Mouse (Mus musculus) CH12.LX (cell line): ENCODE data around the gene Marc2. TPM values are rescaled to one million over a fixed set of nuclear protein-coding genes. Genes with fewer than 3 reads are reported as not detected.
A peak's percentile ranks its signal among the peaks of the same experiment; 100 is the strongest.

ENCODE experiments used
- DNase-seq: peaks from one replicate; pipeline ENCODE4 v3.0.0-alpha.2; 2013; ENCODE audit errors: extremely low read depth
- H3K27ac ChIP-seq: 2 replicates; pipeline ENCODE4 v1.5.1; 2012; ENCODE audit warnings: low read depth, mild to moderate bottlenecking, control low read depth, moderate library complexity; ENCODE audit not compliant: insufficient read depth
- H3K27me3 ChIP-seq: replicated peaks from 2 replicates; pipeline ENCODE3; 2012; ENCODE audit warnings: inconsistent platforms
- H3K36me3 ChIP-seq, 2 experiments: replicated peaks in 1 of 2; 2 replicates each; pipeline versions ENCODE3 to v1.6.1; 2012; ENCODE audit warnings: inconsistent platforms in 1 of 2, low read length in 1 of 2, mild to moderate bottlenecking in 1 of 2, mixed read lengths in 1 of 2, moderate library complexity in 1 of 2; ENCODE audit not compliant: control insufficient read depth in 1 of 2, insufficient read depth in 1 of 2
- H3K4me1 ChIP-seq, 2 experiments: 2 replicates each; pipeline ENCODE4 v1.6.1; 2012; ENCODE audit warnings: inconsistent platforms in 1 of 2, moderate library complexity in 1 of 2; ENCODE audit not compliant: insufficient read depth in 2 of 2, control insufficient read depth in 1 of 2
- H3K4me2 ChIP-seq: 2 replicates; pipeline ENCODE4 v1.6.1; 2012; ENCODE audit warnings: low read depth, mild to moderate bottlenecking, control low read depth; ENCODE audit not compliant: poor library complexity, insufficient read depth, severe bottlenecking
- H3K4me3 ChIP-seq, 3 experiments: fragments of 150-350 bp in 1 of 3; sonication (generic) in 1 of 3; replicated peaks in 1 of 3; 2 replicates each; pipeline versions ENCODE3 to v1.5.1; 2011 to 2012; ENCODE audit warnings: low read depth in 2 of 3, low read length in 2 of 3, mild to moderate bottlenecking in 2 of 3, moderate library complexity in 2 of 3, control low read depth in 1 of 3, improper control_type of control experiment in 1 of 3, inconsistent platforms in 1 of 3, mixed read lengths in 1 of 3; ENCODE audit not compliant: poor library complexity in 1 of 3
- H3K79me2 ChIP-seq: replicated peaks from 2 replicates; pipeline ENCODE4 v1.6.1; 2012; ENCODE audit warnings: mild to moderate bottlenecking, moderate library complexity; ENCODE audit not compliant: control insufficient read depth, poor library complexity, insufficient read depth, severe bottlenecking; ENCODE audit errors: extremely low read depth
- H3K9ac ChIP-seq: 2 replicates; pipeline ENCODE4 v1.6.1; 2012; ENCODE audit warnings: low read depth, mild to moderate bottlenecking, control low read depth, moderate library complexity; ENCODE audit not compliant: insufficient read depth
- H3K9me3 ChIP-seq: replicated peaks from 2 replicates; pipeline ENCODE3; 2012; ENCODE audit warnings: low read length, inconsistent platforms, mixed read lengths
- BHLHE40 ChIP-seq: IDR thresholded peaks from 2 replicates; pipeline ENCODE4 v1.6.1; 2011; ENCODE audit warnings: mild to moderate bottlenecking, low read depth, low read length, improper control_type of control experiment
- CHD2 ChIP-seq: IDR thresholded peaks from 2 replicates; pipeline ENCODE4 v1.6.1; 2011; ENCODE audit warnings: low read length, improper control_type of control experiment
- CTCF ChIP-seq, 2 experiments: IDR thresholded peaks in 1 of 2; conservative IDR thresholded peaks in 1 of 2; 2 replicates each; pipeline ENCODE4 v1.5.1; 2011 to 2012; ENCODE audit warnings: low read depth in 2 of 2, low read length in 2 of 2, improper control_type of control experiment in 1 of 2, inconsistent platforms in 1 of 2, mild to moderate bottlenecking in 1 of 2, moderate library complexity in 1 of 2
- ELF1 ChIP-seq: IDR thresholded peaks from 2 replicates; pipeline ENCODE4 v1.6.1; 2014; ENCODE audit warnings: low read depth, mild to moderate bottlenecking, inconsistent platforms, low read length, improper control_type of control experiment
- ETS1 ChIP-seq: conservative IDR thresholded peaks from 2 replicates; pipeline ENCODE4 v1.6.1; 2012; ENCODE audit warnings: low read depth, mild to moderate bottlenecking, inconsistent platforms, low read length, improper control_type of control experiment, moderate library complexity
- GABPA ChIP-seq: IDR thresholded peaks from 2 replicates; pipeline ENCODE4 v1.6.1; 2012; ENCODE audit warnings: low read depth, low read length, improper control_type of control experiment, inconsistent platforms; ENCODE audit not compliant: insufficient replicate concordance
- MAFK ChIP-seq: IDR thresholded peaks from 2 replicates; pipeline ENCODE4 v1.6.1; 2011; ENCODE audit warnings: low read length, improper control_type of control experiment; ENCODE audit not compliant: insufficient replicate concordance
- MAX ChIP-seq: IDR thresholded peaks from 2 replicates; pipeline ENCODE4 v1.6.1; 2011; ENCODE audit warnings: low read length, improper control_type of control experiment
- MYC ChIP-seq: IDR thresholded peaks from 2 replicates; pipeline ENCODE4 v1.6.1; 2011; ENCODE audit warnings: low read depth, mild to moderate bottlenecking, improper control_type of control experiment, low read length
- NELFE ChIP-seq: IDR thresholded peaks from 2 replicates; pipeline ENCODE4 v1.6.1; 2011; ENCODE audit warnings: low read depth, low read length, improper control_type of control experiment
- NRF1 ChIP-seq: IDR thresholded peaks from 2 replicates; pipeline ENCODE4 v1.6.1; 2014; ENCODE audit warnings: low read depth, mild to moderate bottlenecking, inconsistent platforms, low read length, improper control_type of control experiment, moderate library complexity
- PAX5 ChIP-seq: IDR thresholded peaks from 2 replicates; pipeline ENCODE4 v1.6.1; 2012; ENCODE audit warnings: low read length, inconsistent platforms, mixed read lengths
- RAD21 ChIP-seq: IDR thresholded peaks from 2 replicates; pipeline ENCODE4 v1.6.1; 2011; ENCODE audit warnings: low read depth, mild to moderate bottlenecking, low read length, improper control_type of control experiment, moderate library complexity
- TCF12 ChIP-seq: IDR thresholded peaks from 2 replicates; pipeline ENCODE4 v1.6.1; 2014; ENCODE audit warnings: low read depth, mild to moderate bottlenecking, inconsistent platforms, low read length, improper control_type of control experiment
- USF2 ChIP-seq: conservative IDR thresholded peaks from 2 replicates; pipeline ENCODE4 v1.6.1; 2011; ENCODE audit warnings: low read depth, low read length, improper control_type of control experiment
- dilution Hi-C: fragments of 300-500 bp; cut with MboI; formaldehyde crosslinking; loops from 2 replicates; pipeline ENCODE4 v1.14.3; 2020; ENCODE audit warnings: low sequenced_read_pairs; ENCODE audit not compliant: extremely low pct_unique_long_range_greater_than_20kb, extremely low pct_ligation_motif_present
- in situ Hi-C: fragments of 300-500 bp; cut with MboI; formaldehyde crosslinking; loops from 3 replicates; pipeline ENCODE4 v1.14.3; 2019; ENCODE audit warnings: low sequenced_read_pairs, low pct_ligation_motif_present, low pct_unique_long_range_greater_than_20kb, mixed read lengths
- polyA plus RNA-seq: library from polyadenylated mRNA; unstranded; fragments of >175 nt; gene quantifications from 2 replicates; pipeline ENCODE4 v1.2.1, GENCODE M21; 2012; ENCODE audit warnings: low read depth; ENCODE audit not compliant: insufficient read length
- total RNA-seq, 2 experiments: library from RNA; depleted of rRNA; stranded (reverse); fragments of 300-350 nt in 1 of 2; fragments of >200 nt in 1 of 2; gene quantifications; 2 replicates each; pipeline ENCODE4 v1.2.3; 2012 to 2014

Marc2 gene
- total and polyA plus RNA-seq, 3 experiments = 55.0 to 129 (median 63.5) TPM

DNA sequence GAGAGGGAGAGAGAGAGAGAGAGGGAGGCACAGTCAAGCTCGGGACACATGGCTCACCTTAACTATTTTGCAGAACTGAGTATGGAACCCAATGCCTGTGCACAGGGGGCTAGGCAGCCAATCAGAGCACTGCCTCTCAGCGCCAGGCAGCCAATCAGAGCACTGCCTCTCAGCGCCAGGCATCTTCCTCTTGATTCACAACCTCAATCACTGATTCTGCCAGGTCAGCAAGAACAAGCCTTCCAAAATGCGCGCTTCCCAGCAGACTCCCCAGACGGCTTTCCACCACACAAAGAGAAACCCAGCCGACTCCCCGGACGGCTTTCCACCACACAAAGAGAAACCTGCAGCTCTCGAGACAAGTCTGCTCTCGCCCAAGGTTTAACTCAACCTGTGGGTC is 23.6 kb downstream of the Marc2 start:
- H3K9ac ChIP-seq = no peak overlapping the region
- H3K27me3 ChIP-seq = no peaks in the 10 kb centered on the region
- no peaks in the 10 kb centered on the region for H3K79me2 ChIP-seq
- no peaks in the 10 kb centered on the region for H3K9me3 ChIP-seq
- H3K27ac ChIP-seq = no peak overlapping the region
- peaks cover 6 to 15% of the 10 kb centered on the region in 2 experiments for H3K4me1 ChIP-seq
- in situ Hi-C loops = no loop called here
- dilution Hi-C loops = no loop called here
- peaks cover 21 to 61% of the 10 kb centered on the region in 2 experiments for H3K36me3 ChIP-seq
- peak; percentile 78 for TF ChIP-seq MAFK
- TF ChIP-seq NRF1 = no peak
- no peak overlapping the region for H3K4me3 ChIP-seq
- no peak for DNase-seq
- H3K4me2 ChIP-seq = no peak overlapping the region

DNA sequence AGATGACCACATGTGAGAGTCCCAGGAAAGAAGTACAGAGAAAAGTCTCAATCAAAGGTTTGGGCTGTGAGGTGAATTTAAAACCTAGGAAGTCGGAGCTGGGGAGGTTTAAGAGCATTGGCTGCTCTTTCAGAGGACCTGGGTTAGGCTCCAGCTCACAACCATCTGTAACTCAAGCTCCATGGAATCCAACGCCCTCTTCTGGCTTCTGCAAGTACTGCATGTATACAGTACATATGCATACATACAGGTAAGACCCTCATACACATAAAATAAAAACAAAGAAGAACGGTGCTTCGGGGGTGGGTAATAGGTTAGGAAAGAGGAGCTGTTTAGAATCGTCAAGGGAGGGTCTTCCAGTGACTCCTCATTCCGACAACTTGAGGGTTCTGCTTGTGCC is 28.5 kb downstream of the Marc2 start:
- TF ChIP-seq USF2 (no peak), PAX5 (no peak), BHLHE40 (no peak), MAX (no peak), TCF12 (no peak), RAD21 (no peak), CTCF (conservative IDR thresholded peaks at IDR 0.05 in 1 of 2, IDR thresholded peaks at IDR 0.05 in 1 of 2; ENCODE audit: low read depth in 2 of 2, low read length in 2 of 2) (peak; percentile 22 to 44; a peak in 3 of 4 replicates), NRF1 (no peak)
- Histone ChIP-seq H3K4me2 (no peak overlapping the region), H3K79me2 (no peaks in the 10 kb centered on the region), H3K27ac (no peak overlapping the region), H3K27me3 (no peaks in the 10 kb centered on the region), H3K4me1 (peaks cover 0 to 7% of the 10 kb centered on the region in 2 experiments; a peak in 1 of 4 replicates), H3K9me3 (no peaks in the 10 kb centered on the region), H3K36me3 (peaks cover 28 to 74% of the 10 kb centered on the region in 2 experiments), H3K9ac (no peak overlapping the region), H3K4me3 (no peak overlapping the region)
- in situ Hi-C loops (no loop called here), dilution Hi-C loops (no loop called here)
- DNase-seq = no peak

GRCm38 (mm10) chr1:184811716-184812250 is 34.5 kb downstream of the Marc2 start:
- H3K27me3 ChIP-seq = no peaks in the 10 kb centered on the region
- no peak overlapping the region for H3K4me2 ChIP-seq
- H3K4me3 ChIP-seq = no peak overlapping the region
- H3K9ac ChIP-seq = no peak overlapping the region
- no peaks in the 10 kb centered on the region for H3K9me3 ChIP-seq
- no peak overlapping the region for H3K27ac ChIP-seq
- dilution Hi-C loops = no loop called here
- no peaks in the 10 kb centered on the region for H3K79me2 ChIP-seq
- TF ChIP-seq ETS1 (no peak), NRF1 (no peak), NELFE (no peak), GABPA (no peak), MYC (no peak), CHD2 (no peak), ELF1 (no peak)
- H3K36me3 ChIP-seq = peaks cover 2 to 30% of the 10 kb centered on the region in 2 experiments
- DNase-seq = no peak
- peaks cover 0 to 6% of the 10 kb centered on the region in 2 experiments; a peak in 2 of 4 replicates for H3K4me1 ChIP-seq
- in situ Hi-C loops = no loop called here
